Mouse (Mus musculus) thymus, postnatal 25 days (tissue): ENCODE measurements around the gene Atg4b.
"Not testable (repeated sequence)": the region's sequence is repeated elsewhere in the genome, so short reads cannot be mapped to it uniquely, and the experiment has no call there.

Experiments
- DNase-seq: peaks from one replicate; pipeline ENCODE4 v3.0.0; 2022

Atg4b gene

DNA sequence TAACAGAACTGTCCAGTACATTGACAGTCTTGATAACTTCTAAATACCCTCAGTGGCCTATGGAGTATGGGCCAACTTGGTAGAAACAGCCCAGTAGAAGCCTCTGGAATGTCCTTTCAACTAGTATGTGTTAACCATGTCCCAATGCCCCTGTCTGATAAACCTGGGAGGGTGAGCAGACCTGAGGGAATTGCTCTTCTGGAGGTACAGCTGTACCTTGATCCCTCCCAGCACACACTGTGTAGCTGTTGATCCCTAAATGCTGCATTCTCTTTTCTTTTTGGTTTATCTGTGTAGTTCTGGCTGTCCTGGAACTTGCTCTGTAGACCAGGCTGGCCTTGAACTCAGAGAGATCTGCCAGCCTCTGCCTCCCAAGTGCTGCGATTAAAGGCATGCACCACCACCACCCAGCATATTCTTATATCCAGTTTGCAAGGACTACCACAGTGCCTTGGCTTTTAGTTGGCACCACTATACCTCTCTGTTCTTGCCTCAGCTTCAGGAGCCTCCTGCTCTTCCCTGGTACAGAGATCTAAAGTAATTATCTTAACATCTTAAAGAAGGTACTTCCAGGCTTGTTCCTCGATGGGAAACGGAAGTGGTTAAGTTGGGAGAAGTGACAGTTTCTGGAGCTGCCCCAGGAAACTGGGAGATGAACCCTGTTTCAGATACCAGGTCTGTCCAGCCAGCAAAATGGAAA lies 72.6 kb downstream of the Atg4b start:
- DNase-seq = no peak

DNA sequence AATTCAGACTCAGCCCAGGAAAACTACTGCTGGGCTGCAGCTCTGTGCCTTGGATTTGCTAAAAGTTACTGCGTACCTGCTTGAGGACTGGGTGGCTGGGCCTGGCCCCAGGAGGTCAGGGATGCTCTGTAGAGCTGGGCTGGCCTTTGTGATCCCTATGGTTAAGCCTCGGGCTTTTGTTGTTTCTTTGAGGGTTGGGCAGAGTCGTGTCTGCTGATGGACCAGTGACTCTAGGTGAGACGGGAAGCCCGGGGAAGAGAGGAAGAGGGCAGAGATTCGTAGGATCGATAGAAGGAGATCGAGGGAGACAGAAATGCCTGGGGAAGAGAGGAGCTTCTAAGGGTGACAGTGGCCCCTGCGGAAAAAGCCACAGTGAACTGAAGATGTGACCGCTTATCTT lies 73.3 kb downstream of the Atg4b start, which contains the start of gene D2hgdh:
D2hgdh (plus strand) TSS at position 301 of the 400 bp plus-strand sequence.
- DNase-seq = no peak

DNA sequence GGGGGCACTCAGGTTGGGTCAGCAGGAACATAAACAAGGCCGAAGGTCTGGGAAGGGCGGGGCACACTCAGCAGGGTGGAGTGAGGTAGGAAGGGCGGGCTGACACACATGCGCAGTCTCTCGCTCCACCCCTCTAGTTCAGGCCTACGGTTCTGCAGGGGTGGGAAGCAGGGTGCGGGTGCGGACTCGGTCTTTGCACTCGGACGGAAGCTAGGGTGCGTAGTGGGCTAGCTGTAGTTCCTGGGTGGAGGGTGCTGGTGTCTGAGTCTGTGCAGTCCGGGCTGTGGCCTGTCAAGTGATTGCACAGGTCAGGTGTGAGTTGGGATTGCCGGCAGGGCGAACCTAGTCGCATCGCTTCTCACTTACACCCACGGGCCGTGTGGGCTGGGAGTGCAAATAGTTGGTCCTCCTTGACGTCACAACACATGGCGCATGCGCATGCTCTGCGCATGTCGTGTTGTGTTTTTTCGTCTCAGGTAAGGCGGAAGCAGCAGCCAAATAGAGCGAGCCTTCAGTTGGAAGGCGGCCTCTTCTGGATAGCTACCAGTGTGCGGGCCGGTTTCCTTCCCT lies 73.9 kb downstream of the Atg4b start:
- DNase-seq = peak; percentile 94

DNA sequence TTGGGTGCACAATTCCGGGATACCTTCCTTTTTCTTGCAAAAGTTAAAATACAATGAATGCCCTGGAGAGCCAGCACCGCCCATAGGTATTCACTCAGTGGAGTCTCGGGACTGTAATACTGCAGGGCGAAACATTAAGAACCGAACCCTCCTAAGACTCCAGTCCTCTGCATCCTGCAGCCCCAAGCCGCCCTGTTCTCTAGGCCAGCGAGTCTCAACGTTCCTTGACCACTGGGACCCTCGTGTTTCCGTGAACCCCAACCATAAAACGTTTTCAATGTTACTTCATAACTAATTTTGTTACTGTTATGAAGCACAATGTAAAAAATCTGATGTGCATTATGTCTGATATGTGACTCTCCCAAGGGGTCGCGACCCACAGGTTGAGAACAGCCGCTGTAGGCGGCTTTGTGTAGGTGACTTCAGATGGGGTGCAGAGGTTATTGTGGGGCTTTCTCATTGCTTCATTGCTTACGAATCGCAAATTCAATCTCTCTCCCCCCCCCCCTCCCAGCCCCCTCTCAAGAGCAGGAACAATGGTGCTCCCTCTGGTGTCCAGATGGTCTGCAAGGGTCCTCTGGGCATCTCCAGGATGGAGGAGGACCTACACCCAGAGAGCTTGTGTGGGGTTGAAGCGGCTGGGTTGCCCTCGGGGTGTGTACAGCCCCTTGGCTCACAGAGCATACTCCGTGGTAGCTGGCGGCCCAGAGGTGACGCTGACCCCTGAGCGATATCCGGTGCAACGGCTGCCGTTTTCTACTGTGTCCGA lies 74.7 kb downstream of the Atg4b start:
- DNase-seq = peak; percentile 30

DNA sequence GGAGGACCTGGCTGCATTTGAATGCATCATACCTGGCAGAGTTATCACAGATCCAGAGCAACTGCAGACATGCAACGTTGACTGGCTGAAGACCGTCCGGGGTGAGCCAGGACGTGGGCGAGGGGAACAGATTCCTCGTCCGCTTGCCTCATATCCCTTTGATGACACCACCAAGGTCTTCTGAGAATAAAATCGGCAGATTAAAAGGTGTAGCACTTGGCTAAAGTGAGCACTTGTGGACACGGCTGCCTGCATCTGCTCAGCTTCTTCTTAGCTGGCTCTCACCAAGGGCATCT lies 75.2 kb downstream of the Atg4b start:
- no peak for DNase-seq

DNA sequence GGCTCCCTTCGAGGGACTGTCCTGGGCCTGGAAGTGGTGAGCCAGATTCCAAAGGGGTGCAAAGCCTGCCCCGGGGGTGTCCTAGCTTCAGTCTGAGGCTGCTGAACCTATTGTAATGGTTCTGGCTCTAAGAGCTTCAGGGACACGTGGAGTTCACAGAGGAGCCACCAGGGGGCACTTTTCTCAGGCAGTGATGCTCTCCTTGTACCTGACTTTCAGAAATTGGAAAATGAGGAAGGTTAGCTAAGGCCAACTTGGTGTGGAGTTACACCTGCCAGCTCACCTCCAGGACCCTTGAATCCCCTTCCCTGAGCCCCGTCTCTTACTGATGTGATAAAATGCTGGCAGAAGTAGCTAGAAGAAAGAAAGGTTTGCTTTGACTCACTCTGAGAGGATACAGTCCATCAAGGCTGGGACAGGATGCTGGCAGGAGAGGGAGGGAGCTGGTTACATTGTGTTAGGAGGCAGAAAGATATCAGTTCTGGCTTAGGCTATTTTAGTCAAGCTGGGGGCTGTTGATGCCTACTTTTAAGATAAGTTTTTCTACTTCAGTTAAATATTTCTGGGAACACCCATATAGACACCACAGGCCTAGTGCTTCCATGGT lies 81.6 kb downstream of the Atg4b start:
- DNase-seq = not testable (repeated sequence)

DNA sequence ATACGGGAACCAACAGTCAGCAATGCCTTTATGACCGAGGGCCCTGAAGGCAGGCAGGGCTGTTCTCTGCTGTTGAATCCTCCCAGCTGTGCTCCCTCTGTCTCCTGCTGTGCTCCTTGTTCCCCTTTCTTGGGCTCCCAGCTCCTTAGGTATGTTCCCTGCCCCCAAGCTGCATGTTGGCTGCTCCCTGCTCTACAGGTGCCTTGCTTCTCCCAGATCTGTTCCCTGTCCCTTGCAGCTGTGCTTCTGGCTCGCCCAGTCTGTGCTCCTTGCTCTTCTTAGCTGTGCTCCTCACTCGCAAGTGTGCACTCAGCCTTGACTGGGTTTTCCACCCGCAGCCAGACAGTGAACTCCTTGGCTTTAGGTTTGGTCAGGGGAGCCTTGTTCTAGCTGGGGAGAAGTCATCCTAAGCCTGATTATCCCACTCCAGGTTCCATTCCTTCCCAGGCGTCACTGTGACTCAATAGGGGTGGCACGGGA lies 83.4 kb downstream of the Atg4b start:
- no peak for DNase-seq

DNA sequence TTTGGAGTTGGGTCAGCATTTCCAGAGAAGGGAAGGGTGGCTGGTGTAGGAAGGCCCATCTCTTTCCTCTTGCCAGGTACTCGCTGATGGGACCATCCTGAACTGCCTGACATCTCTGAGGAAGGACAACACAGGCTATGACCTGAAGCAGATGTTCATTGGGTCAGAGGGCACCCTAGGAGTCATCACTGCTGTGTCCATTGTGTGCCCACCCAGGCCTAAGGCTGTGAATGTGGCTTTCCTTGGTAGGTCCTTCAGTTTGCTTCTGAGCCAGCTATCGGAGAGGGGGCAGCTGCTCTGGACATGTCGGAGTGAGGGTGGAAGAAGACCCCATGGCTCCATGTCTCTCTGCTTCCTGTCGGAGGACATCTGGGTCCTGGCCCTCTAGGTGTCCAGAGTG lies 83.9 kb downstream of the Atg4b start:
- DNase-seq = no peak

DNA sequence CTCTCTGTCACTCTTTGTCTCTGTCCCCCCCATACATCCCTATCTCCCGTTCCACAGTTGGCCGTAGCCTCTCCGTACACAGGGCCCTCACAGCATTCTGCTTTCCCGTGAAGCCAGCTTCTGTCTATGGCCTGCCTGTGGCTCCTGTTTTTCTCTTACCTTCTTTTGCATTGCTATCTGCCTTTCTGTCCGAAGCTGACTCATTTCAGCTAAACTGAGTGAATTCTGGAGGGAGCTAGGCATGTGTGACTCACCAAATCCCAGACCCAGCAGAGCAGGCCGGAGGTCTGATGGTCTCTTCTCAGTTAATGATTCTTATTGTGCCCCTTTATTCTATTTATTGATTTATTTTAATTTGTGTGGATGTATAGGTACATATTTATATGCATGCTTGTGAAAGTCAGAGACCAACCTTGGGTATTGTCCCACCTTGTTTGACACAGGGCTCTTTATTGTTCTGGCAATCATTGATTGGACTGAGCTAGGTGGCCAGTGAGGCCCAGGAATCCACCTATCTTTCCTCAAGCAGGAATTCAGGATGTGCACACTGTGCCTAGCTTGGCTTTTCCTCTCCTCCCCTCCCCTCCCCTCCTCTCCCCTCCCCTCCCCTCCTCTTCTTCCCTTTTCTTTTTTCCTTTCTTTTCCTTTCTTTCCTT lies 84.7 kb downstream of the Atg4b start:
- DNase-seq = no peak

DNA sequence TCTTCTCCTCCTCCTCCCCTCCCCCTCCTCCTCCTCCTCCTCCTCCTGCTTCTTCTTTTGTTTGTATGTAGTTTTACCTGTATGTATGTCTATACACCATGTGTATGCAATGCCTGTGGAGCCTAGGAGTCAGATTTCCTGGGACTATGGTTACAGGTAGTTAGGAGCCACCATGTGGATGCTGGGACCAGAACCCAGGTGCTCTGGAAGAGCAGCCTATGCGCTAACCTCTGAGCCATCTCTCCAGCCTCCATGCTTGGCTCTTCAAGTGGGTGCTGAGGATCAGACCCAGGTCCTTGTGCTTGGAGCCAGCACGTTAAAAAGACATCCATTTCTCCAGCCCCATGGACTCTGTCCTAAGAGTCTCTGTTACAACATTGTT lies 85.2 kb downstream of the Atg4b start:
- no peak for DNase-seq

DNA sequence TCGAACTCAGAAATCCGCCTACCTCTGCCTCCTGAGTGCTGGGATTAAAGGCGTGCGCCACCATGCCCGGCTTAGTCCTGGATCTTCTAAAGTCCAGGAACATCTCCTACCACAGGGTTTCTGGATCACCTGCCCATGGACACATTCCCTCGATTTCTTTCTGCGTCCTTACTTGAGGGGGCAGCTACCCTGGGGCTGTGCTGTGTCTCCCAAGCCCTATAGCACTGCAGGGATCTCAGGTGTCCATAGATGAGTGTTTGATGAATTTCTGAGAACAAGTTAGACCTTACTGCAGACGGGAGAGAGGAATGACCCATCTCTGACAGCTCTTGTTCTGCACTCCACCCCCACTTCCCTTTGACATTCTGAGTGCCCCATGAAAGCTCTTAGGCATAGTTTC lies 86.0 kb downstream of the Atg4b start:
- no peak for DNase-seq

DNA sequence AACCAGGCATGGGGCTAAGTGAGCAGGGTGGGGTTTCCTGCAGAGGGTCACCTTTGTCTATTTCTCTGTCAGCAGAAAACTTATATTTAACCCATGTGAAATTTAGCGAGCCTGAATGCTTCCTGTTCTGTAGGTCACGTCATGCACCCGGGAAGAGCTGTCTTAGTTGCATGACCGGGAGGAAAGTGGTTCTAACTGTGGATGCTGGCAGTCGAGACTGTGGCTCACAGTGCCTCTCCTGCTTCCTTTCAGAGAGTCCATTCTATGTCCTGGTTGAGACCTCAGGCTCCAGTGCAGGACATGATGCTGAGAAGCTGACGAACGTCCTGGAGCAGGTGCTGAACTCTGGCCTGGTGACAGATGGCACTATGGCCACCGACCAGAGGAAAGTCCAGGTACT lies 87.3 kb downstream of the Atg4b start:
- not testable (repeated sequence) for DNase-seq
